Mouse (Mus musculus) neural tube, embryonic 13.5 days (tissue): ENCODE results near the gene Upk3a. TPM values are rescaled to one million over a fixed set of nuclear protein-coding genes. Genes with fewer than 3 reads are reported as not detected.
A peak's percentile ranks its signal among the peaks of the same experiment; 100 is the strongest.
"Not testable (repeated sequence)": the region's sequence is repeated elsewhere in the genome, so short reads cannot be mapped to it uniquely, and the experiment has no call there.

Source experiments
- ATAC-seq: fragments of 200-750 bp; cut with Nextera tagmentation; 2 replicates; pipeline ENCODE4 v1.8.0; 2017; ENCODE audit warnings: low read depth, mild to moderate bottlenecking, moderate TSS enrichment, moderate library complexity
- H3K27ac ChIP-seq: fragments of 300-500 bp; sonication (generic); replicated peaks from 2 replicates; pipeline ENCODE4 v1.5.1; 2015; ENCODE audit warnings: moderate library complexity, mild to moderate bottlenecking, inconsistent platforms
- H3K27me3 ChIP-seq: fragments of 300-500 bp; sonication (generic); 2 replicates; pipeline ENCODE4 v1.6.1; 2015; ENCODE audit warnings: mild to moderate bottlenecking, inconsistent platforms
- H3K36me3 ChIP-seq: fragments of 300-500 bp; sonication (generic); 2 replicates; pipeline ENCODE4 v1.6.1; 2015; ENCODE audit warnings: mild to moderate bottlenecking, inconsistent platforms
- H3K4me1 ChIP-seq: fragments of 300-500 bp; sonication (generic); replicated peaks from 2 replicates; pipeline ENCODE4 v1.6.1; 2015; ENCODE audit warnings: inconsistent platforms
- H3K4me2 ChIP-seq: fragments of 300-500 bp; sonication (generic); 2 replicates; pipeline ENCODE4 v1.6.1; 2015; ENCODE audit warnings: inconsistent platforms, mild to moderate bottlenecking, moderate library complexity
- H3K4me3 ChIP-seq: fragments of 300-500 bp; sonication (generic); 2 replicates; pipeline ENCODE4 v1.5.1; 2015; ENCODE audit warnings: mild to moderate bottlenecking, inconsistent platforms
- H3K9ac ChIP-seq: fragments of 300-500 bp; sonication (generic); 2 replicates; pipeline ENCODE4 v1.6.1; 2015; ENCODE audit warnings: moderate library complexity, mild to moderate bottlenecking, inconsistent platforms
- H3K9me3 ChIP-seq: fragments of 300-500 bp; sonication (generic); 2 replicates; pipeline ENCODE4 v1.6.1; 2016; ENCODE audit warnings: inconsistent platforms
- WGBS: fragments of 180-500 bp; shearing (Covaris S2); methylation state at CpG from one replicate; pipeline ENCODE4 v1.1.7; 2015; 5-methylcytosine and 5-hydroxymethylcytosine counted together
- polyA plus RNA-seq: library from polyadenylated mRNA; unstranded; fragments of >200 nt; fragmentation: Nextera tagmentation; extraction: Ambion mirVana; gene quantifications from 2 replicates; pipeline ENCODE4 v1.2.1, GENCODE M21; 2015

Upk3a gene
- polyA plus RNA-seq, 1 experiment from 2014 or later = 0.59 TPM

- Histone ChIP-seq H3K9me3 (no peaks in the 10 kb centered on the region), H3K27ac (no peak overlapping the region), H3K4me3 (no peak overlapping the region), H3K27me3 (0 out of 2 replicates have a peak, but pooled peaks cover 4% of the 10 kb centered on the region), H3K36me3 (no peaks in the 10 kb centered on the region), H3K9ac (no peak overlapping the region), H3K4me1 (peaks cover 14% of the 10 kb centered on the region), H3K4me2 (no peak overlapping the region)
- ATAC-seq = no peak
- WGBS = 86% methylated on average over 8 of the region's 8 CpGs
Observed at GRCm38 (mm10) chr15:85009666-85010065, 7.3 kb upstream of the Upk3a start.

- Histone ChIP-seq H3K9ac (no peak overlapping the region), H3K4me2 (no peak overlapping the region), H3K4me1 (peaks cover 19% of the 10 kb centered on the region), H3K36me3 (no peaks in the 10 kb centered on the region), H3K4me3 (no peak overlapping the region), H3K9me3 (no peaks in the 10 kb centered on the region), H3K27ac (0 out of 2 replicates have a peak overlapping the region, but pooled peaks have one; percentile 47), H3K27me3 (peaks cover 9% of the 10 kb centered on the region; the same call in 1 of the 2 replicates)
- no peak for ATAC-seq
- WGBS = 30% methylated on average over 19 of the region's 19 CpGs
Observed at GRCm38 (mm10) chr15:85011895-85012661, 4.9 kb upstream of the Upk3a start.

- Histone ChIP-seq H3K36me3 (no peaks in the 10 kb centered on the region), H3K9me3 (no peaks in the 10 kb centered on the region), H3K9ac (no peak overlapping the region), H3K4me3 (no peak overlapping the region), H3K27ac (no peak overlapping the region), H3K4me2 (no peak overlapping the region), H3K4me1 (peaks cover 23% of the 10 kb centered on the region), H3K27me3 (peaks cover 14% of the 10 kb centered on the region; the same call in 1 of the 2 replicates)
- 24% methylated on average over 2 of the region's 2 CpGs for WGBS
- ATAC-seq = no peak
Observed at GRCm38 (mm10) chr15:85012662-85013054, 4.3 kb upstream of the Upk3a start.

- Histone ChIP-seq H3K27ac (no peak overlapping the region), H3K4me1 (peaks cover 23% of the 10 kb centered on the region), H3K27me3 (peaks cover 17% of the 10 kb centered on the region; the same call in 1 of the 2 replicates), H3K4me3 (no peak overlapping the region), H3K4me2 (no peak overlapping the region), H3K9me3 (no peaks in the 10 kb centered on the region), H3K36me3 (no peaks in the 10 kb centered on the region), H3K9ac (no peak overlapping the region)
- 84% methylated on average over 11 of the region's 11 CpGs for WGBS
- no peak for ATAC-seq
Observed at GRCm38 (mm10) chr15:85015771-85016170, 1.2 kb upstream of the Upk3a start.

GRCm38 (mm10) chr15:85022211-85022610 lies 5.3 kb downstream of the Upk3a start:
- 75% methylated on average over 4 of the region's 4 CpGs for WGBS
- Histone ChIP-seq H3K4me2 (no peak overlapping the region), H3K4me3 (no peak overlapping the region), H3K36me3 (no peaks in the 10 kb centered on the region), H3K9me3 (no peaks in the 10 kb centered on the region), H3K4me1 (peaks cover 2% of the 10 kb centered on the region), H3K27ac (no peak overlapping the region), H3K9ac (no peak overlapping the region), H3K27me3 (0 out of 2 replicates have a peak, but pooled peaks cover 13% of the 10 kb centered on the region)
- no peak for ATAC-seq

DNA sequence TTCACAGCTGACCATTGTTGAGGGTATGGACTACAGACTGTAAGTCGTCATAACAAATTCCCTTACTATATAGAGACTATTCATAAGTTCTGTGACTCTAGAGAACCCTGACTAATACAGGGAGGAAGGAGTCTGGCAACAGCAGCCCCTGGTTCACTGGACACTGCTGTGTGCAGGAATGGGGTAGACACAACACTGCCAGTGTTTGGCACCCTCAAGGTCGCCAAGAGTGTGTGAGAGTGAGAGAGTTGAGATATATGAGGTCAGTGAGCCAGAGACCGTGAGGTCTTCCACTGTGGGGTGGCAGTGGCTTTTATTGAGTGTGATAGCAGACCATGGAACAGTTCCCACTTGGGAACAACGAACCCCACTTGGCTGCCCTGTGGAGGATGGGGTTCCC lies 9.3 kb downstream of the Upk3a start:
- Histone ChIP-seq H3K4me3 (no peak overlapping the region), H3K9ac (no peak overlapping the region), H3K27me3 (0 out of 2 replicates have a peak, but pooled peaks cover 5% of the 10 kb centered on the region), H3K4me2 (no peak overlapping the region), H3K9me3 (no peaks in the 10 kb centered on the region), H3K4me1 (no peaks in the 10 kb centered on the region), H3K27ac (no peak overlapping the region), H3K36me3 (no peaks in the 10 kb centered on the region)
- WGBS = 87% methylated on average over 4 of the region's 4 CpGs
- no peak for ATAC-seq

- H3K4me2 ChIP-seq = no peak overlapping the region
- H3K36me3 ChIP-seq = no peaks in the 10 kb centered on the region
- WGBS = 44% methylated on average over 4 of the region's 4 CpGs
- 0 out of 2 replicates have a peak, but pooled peaks cover 5% of the 10 kb centered on the region for H3K27me3 ChIP-seq
- ATAC-seq = no peak
- H3K27ac ChIP-seq = no peak overlapping the region
- no peak overlapping the region for H3K9ac ChIP-seq
- no peaks in the 10 kb centered on the region for H3K9me3 ChIP-seq
- no peaks in the 10 kb centered on the region for H3K4me1 ChIP-seq
- H3K4me3 ChIP-seq = no peak overlapping the region
Observed at GRCm38 (mm10) chr15:85027740-85028139, 10.8 kb downstream of the Upk3a start.

DNA sequence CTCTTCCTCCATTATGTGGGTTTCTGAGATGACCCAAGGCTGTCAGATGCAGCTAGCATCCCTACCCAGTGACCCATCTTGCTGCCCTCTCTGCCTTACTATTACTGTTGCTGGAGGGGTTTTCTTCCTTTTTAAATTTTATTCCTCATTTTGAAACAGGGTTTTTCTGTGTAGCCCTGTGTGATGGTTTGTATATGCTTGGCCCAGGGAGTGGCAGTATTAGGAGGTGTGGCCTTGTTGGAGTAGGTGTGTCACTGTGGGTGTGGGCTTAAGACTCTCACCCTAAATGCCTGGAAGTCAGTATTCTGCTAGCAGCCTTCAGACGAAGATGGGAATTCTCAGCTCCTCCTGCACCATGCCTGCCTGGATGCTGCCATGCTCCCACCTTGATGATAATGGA lies 11.7 kb downstream of the Upk3a start, which contains the start of gene Fam118a:
Gene Fam118a (plus strand): TSS at position 301 of the 400 bp plus-strand sequence.
- ATAC-seq, H3K4me3 ChIP-seq, H3K4me1 ChIP-seq, H3K27ac ChIP-seq, H3K36me3 ChIP-seq, H3K9me3 ChIP-seq, H3K4me2 ChIP-seq, H3K9ac ChIP-seq, H3K27me3 ChIP-seq: not testable (repeated sequence)
- 65% methylated on average over 1 of the region's 1 CpGs for WGBS

DNA sequence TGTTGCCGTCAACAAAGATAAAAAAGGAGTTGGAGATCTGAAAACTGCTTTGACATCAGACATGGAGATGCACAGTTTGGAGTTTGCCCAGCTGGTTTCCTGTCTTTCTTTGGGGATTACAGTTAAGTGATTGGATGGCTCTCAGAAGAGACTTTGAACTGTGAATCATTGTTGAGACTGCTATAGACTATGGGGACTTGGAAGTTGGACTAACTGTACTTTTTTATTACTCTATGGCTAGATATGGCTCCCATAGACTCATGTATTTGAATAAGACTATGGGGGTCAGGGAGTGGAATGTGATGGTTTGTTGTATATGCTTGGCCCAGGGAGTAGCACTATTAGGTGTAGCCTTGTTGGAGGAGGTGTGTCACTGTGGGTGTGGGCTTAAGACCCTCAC lies 13.7 kb downstream of the Upk3a start:
- not testable (repeated sequence) for ATAC-seq, H3K9me3 ChIP-seq, H3K9ac ChIP-seq, H3K4me1 ChIP-seq, H3K4me3 ChIP-seq, H3K27ac ChIP-seq, H3K27me3 ChIP-seq, H3K4me2 ChIP-seq, H3K36me3 ChIP-seq
- WGBS = 75% methylated on average over 1 of the region's 1 CpGs

DNA sequence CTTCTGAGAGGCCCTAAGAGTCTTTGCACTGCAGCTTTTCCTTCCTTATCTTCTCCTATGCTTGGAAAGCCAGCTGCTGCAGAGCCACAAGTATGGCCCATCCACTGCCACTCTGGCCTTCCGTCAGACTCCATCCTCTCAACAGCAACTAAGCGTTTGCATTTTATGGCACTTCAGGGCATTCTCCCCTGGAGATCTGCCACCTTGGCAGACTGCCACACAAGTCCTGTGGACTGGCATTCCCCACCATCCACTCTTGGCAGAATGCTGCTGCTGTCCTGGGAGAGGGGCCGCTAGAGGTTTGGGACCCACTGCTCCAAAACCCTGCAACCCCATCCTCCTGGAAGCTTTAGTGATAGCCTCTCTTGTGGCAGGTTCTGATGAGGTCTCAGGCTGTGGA lies 14.9 kb downstream of the Upk3a start:
- 51% methylated on average over 3 of the region's 3 CpGs for WGBS
- H3K27me3 ChIP-seq = peaks cover 4% of the 10 kb centered on the region; the same call in 1 of the 2 replicates
- H3K36me3 ChIP-seq = no peaks in the 10 kb centered on the region
- H3K9me3 ChIP-seq = no peaks in the 10 kb centered on the region
- no peak overlapping the region for H3K4me3 ChIP-seq
- H3K4me1 ChIP-seq = peaks cover 6% of the 10 kb centered on the region; the same call in 1 of the 2 replicates
- H3K27ac ChIP-seq = no peak overlapping the region
- ATAC-seq = no peak
- no peak overlapping the region for H3K9ac ChIP-seq
- H3K4me2 ChIP-seq = no peak overlapping the region

DNA sequence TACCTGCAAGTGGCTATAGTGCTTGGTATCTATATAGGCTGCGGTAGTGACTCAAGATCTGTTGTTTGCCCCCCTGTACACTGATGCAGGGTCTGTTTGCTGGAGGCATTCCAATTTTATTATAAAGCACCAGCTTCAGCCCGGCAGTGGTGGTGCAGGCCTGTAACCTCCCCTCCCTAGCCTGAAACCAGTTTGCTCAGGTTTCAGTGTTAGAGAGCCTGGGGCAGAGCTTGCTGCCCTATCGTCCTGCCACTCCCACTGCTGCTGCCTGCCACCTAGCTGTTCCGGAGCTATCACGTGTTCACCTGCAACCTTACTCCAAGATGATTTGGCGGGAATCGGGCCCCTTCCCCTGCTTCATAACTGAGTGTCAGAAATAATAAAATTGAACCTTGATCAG lies 17.0 kb downstream of the Upk3a start:
- 61% methylated on average over 7 of the region's 7 CpGs for WGBS
- not testable (repeated sequence) for H3K9ac ChIP-seq, H3K27ac ChIP-seq, H3K4me3 ChIP-seq, H3K9me3 ChIP-seq, ATAC-seq, H3K36me3 ChIP-seq, H3K27me3 ChIP-seq, H3K4me2 ChIP-seq
- peaks cover 24% of the 10 kb centered on the region for H3K4me1 ChIP-seq

GRCm38 (mm10) chr15:85036566-85037342 lies 19.8 kb downstream of the Upk3a start:
- Histone ChIP-seq H3K27me3 (peaks cover 4% of the 10 kb centered on the region; the same call in 1 of the 2 replicates), H3K36me3 (no peaks in the 10 kb centered on the region), H3K4me1 (peaks cover 35% of the 10 kb centered on the region), H3K27ac (peak overlapping the region; percentile 80), H3K4me3 (peak overlapping the region; percentile 69), H3K9me3 (no peaks in the 10 kb centered on the region), H3K4me2 (peak overlapping the region; percentile 81), H3K9ac (peak overlapping the region; percentile 82)
- WGBS = 1% methylated on average over 75 of the region's 75 CpGs
- peak; percentile 93 for ATAC-seq
